Mouse (Mus musculus) thymus, adult 2 months (tissue): ENCODE data around the gene Cygb. TPM values are rescaled to one million over a fixed set of nuclear protein-coding genes. Genes with fewer than 3 reads are reported as not detected.

ENCODE experiments used
- DNase-seq: peaks from one replicate; pipeline ENCODE4 v3.0.0; 2021
- H3K27ac ChIP-seq: fragments of 200-500 bp; 2 replicates; pipeline ENCODE4 v1.5.1; 2012; ENCODE audit warnings: low read length, control low read depth; ENCODE audit not compliant: control insufficient read depth, insufficient read depth
- H3K27me3 ChIP-seq: fragments of 200-500 bp; 2 replicates; pipeline ENCODE4 v1.6.1; 2012; ENCODE audit warnings: mild to moderate bottlenecking, low read length, moderate library complexity, mixed read lengths; ENCODE audit not compliant: control insufficient read depth, insufficient read depth
- H3K36me3 ChIP-seq: fragments of 200-500 bp; 2 replicates; pipeline ENCODE4 v1.6.1; 2012; ENCODE audit warnings: mild to moderate bottlenecking, low read length, moderate library complexity; ENCODE audit not compliant: control insufficient read depth, insufficient read depth
- H3K4me1 ChIP-seq: fragments of 200-500 bp; replicated peaks from 2 replicates; pipeline ENCODE4 v1.6.1; 2012; ENCODE audit warnings: low read length; ENCODE audit not compliant: control insufficient read depth, insufficient read depth
- H3K4me3 ChIP-seq: fragments of 200-500 bp; 2 replicates; pipeline ENCODE4 v1.5.1; 2012; ENCODE audit warnings: mild to moderate bottlenecking, low read length, control low read depth, moderate library complexity; ENCODE audit not compliant: control insufficient read depth, insufficient read depth
- CTCF ChIP-seq: fragments of 200-500 bp; IDR thresholded peaks from 2 replicates; pipeline ENCODE4 v1.5.1; 2012; ENCODE audit warnings: mild to moderate bottlenecking, control low read depth, low read length, moderate library complexity, borderline replicate concordance; ENCODE audit not compliant: control insufficient read depth, poor library complexity, insufficient read depth; ENCODE audit errors: extremely low read depth
- POLR2A ChIP-seq: fragments of 200-500 bp; IDR thresholded peaks from 2 replicates; pipeline ENCODE4 v1.6.1; 2012; ENCODE audit warnings: mild to moderate bottlenecking, low read length, control low read depth, moderate library complexity; ENCODE audit not compliant: control insufficient read depth, poor library complexity, insufficient read depth; ENCODE audit errors: extremely low read depth
- WGBS: fragments of 180-500 bp; shearing (Covaris S2); methylation state at CpG from one replicate; pipeline ENCODE4 v1.1.7; 2018; 5-methylcytosine and 5-hydroxymethylcytosine counted together
- polyA plus RNA-seq: library from polyadenylated mRNA; depleted of rRNA; stranded (reverse); fragments of >200 nt; gene quantifications from 2 replicates; pipeline ENCODE4 v1.2.3, GENCODE M21; 2012

Gene Cygb
- polyA plus RNA-seq, 1 experiment = 14.0 TPM

DNA sequence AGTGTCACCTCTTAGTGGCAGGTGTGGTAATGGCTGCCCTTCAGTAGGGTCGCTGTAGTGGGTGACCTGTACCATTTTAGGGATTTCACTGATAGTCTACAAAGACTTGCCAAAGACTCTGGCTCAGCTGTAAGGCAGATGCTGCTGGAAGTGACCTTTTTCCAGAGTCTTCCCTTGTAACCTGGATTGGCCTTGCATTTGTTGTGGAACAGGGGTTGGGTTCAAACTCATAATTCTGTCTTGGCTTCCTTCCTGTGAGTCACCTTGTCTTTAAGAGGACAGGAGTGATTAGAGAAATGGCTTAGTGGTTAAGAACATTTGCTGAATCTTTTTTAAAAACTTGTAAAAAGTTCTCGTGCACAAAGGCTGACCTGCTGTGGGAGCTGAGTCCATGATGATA is 19.3 kb upstream of the Cygb start:
- Histone ChIP-seq H3K4me3 (no peak overlapping the region), H3K27me3 (no peaks in the 10 kb centered on the region), H3K4me1 (peaks cover 22% of the 10 kb centered on the region), H3K36me3 (peaks cover 36% of the 10 kb centered on the region), H3K27ac (no peak overlapping the region)
- TF ChIP-seq CTCF = no peak
- no peak for TF ChIP-seq POLR2A
- DNase-seq = no peak
- 93% methylated on average over 2 of the region's 2 CpGs for WGBS

DNA sequence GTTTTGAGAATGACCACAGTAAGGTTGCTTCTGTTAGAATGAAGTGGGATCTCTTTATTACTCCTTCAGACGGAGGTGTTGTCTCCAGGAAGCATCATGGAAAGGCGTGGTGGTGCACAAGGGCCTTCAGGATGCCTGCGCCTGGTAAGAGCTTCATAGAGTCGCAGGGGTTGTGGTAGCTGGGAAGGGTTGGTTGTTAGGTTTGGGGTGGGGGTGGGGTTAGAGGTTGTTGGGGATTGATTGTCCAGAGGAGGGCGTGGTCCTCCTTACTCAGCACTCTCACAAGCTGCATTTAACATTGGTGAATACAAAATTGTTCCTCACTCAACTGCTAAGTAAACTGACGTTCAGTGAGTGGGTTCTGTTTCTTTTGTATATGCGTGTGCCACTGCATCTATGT is 18.5 kb upstream of the Cygb start:
- Histone ChIP-seq H3K27ac (no peak overlapping the region), H3K36me3 (peaks cover 36% of the 10 kb centered on the region), H3K4me1 (peaks cover 28% of the 10 kb centered on the region), H3K27me3 (no peaks in the 10 kb centered on the region), H3K4me3 (peak overlapping the region; percentile 65; the same call in 1 of the 2 replicates)
- WGBS = 30% methylated on average over 7 of the region's 7 CpGs
- no peak for DNase-seq
- TF ChIP-seq CTCF (no peak), POLR2A (no peak)

DNA sequence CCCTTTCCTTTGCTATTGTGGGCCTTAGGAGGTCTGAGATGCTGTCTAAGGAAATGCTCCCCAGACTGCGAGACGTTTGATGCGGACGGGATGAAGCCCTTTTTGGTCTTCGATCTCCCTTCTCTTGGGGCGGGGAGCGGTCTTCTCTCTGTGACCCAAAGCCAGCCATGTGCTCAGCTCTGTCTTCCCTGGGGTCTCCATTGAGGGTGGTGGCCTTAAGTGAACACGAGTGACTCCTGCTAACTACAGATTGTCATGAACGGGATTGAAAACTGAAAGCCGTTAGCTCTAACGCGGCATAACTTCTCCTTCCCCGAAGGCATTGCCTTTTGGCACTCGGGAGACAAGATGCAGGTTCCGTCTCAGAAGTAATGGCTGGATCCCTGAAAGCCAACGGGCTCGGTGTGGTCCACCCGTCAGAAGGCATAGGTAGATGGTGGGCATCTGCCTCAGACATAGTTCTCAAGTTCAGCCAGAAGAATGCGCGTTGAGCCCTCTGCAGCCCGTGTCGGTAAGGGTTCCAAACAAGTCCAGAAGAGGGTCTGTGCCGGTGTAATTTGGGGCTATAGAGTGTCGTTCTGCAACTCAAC is 17.8 kb upstream of the Cygb start:
- no peaks in the 10 kb centered on the region for H3K27me3 ChIP-seq
- H3K36me3 ChIP-seq = peaks cover 33% of the 10 kb centered on the region
- peak overlapping the region; percentile 65 for H3K4me3 ChIP-seq
- under 1% methylated on average over 24 of the region's 24 CpGs for WGBS
- no peak for DNase-seq
- peaks cover 28% of the 10 kb centered on the region for H3K4me1 ChIP-seq
- H3K27ac ChIP-seq = no peak overlapping the region
- TF ChIP-seq CTCF (no peak), POLR2A (no peak)

DNA sequence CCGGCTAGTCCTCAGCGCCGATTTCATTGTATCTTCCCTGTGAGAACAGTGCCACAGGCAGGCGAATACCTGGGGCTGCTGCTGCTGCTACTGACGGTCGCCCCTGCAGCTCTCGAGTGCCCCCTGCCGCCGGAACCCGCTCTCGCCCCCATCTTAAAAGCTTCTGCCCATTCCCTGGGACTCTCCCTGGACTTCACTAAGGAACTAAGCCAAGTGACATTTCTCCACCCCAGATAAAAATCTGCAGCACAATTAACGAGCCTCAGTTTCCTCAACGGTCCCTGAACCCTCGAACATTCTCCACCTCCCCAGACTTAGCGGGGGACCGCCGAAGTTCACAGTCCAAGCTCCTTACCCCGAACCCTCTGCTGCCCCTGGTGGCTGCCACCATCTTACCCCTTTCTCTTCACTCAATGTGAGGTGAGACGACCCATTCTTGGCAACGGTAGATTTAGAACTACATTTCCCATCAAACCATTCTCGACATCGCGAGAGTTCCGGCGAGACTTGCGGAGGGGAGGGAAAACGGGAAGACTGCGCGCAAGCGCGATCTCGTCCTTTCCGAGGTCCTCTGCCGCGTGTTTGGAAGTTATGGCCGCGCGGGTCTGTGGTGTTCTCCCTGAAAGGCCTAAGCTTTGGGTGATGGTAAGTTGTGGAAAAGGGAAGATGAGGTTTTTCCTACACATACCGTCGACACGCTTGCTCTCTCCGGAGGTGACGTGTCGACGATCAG is 17.2 kb upstream of the Cygb start:
- TF ChIP-seq CTCF (peak; percentile 87), POLR2A (0 out of 2 replicates have a peak, but pooled peaks have one; percentile 22)
- peak; percentile 99 for DNase-seq
- H3K36me3 ChIP-seq = peaks cover 27% of the 10 kb centered on the region
- under 1% methylated on average over 45 of the region's 45 CpGs for WGBS
- no peak overlapping the region for H3K27ac ChIP-seq
- H3K4me3 ChIP-seq = peak overlapping the region; percentile 65
- H3K4me1 ChIP-seq = peaks cover 28% of the 10 kb centered on the region
- H3K27me3 ChIP-seq = no peaks in the 10 kb centered on the region

- no peak for DNase-seq
- no peaks in the 10 kb centered on the region for H3K27me3 ChIP-seq
- 91% methylated on average over 7 of the region's 7 CpGs for WGBS
- H3K27ac ChIP-seq = no peak overlapping the region
- peaks cover 28% of the 10 kb centered on the region for H3K4me1 ChIP-seq
- H3K4me3 ChIP-seq = no peak overlapping the region
- TF ChIP-seq POLR2A (no peak), CTCF (no peak)
- H3K36me3 ChIP-seq = peaks cover 20% of the 10 kb centered on the region
Measured at GRCm38 (mm10) chr11:116670386-116670785, 16.3 kb upstream of the Cygb start.

DNA sequence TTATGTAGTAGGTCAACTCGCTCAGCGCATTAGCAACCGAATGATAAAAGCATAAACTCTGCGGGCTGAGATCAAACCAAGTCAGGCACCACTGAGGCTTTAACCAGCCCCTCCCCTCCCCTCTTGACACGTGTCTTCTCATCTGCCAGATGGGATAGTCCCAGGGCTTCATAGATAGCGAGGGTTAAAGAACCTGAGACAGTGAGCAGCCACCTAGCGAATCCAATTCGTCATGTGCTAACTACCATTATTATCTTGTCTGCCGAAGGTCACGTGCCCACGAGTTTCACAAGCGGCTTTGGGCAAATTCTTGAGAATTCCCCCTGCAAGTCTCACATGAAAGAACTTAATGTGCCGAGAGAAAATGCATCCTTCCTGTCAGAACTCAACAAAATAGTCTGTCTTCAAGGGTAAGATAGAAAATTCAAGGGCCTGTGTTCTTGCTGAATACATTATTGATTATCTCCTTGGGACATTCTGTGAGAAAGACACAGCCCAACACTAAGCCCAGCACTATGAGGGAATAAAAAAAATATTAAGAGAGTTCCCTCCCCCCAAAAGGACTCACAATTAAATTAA is 15.8 kb upstream of the Cygb start:
- WGBS = 67% methylated on average over 13 of the region's 13 CpGs
- Histone ChIP-seq H3K27ac (no peak overlapping the region), H3K4me3 (no peak overlapping the region), H3K36me3 (peaks cover 16% of the 10 kb centered on the region), H3K4me1 (peaks cover 28% of the 10 kb centered on the region), H3K27me3 (no peaks in the 10 kb centered on the region)
- no peak for TF ChIP-seq CTCF
- TF ChIP-seq POLR2A = no peak
- no peak for DNase-seq
